In the genomic region with DNA sequence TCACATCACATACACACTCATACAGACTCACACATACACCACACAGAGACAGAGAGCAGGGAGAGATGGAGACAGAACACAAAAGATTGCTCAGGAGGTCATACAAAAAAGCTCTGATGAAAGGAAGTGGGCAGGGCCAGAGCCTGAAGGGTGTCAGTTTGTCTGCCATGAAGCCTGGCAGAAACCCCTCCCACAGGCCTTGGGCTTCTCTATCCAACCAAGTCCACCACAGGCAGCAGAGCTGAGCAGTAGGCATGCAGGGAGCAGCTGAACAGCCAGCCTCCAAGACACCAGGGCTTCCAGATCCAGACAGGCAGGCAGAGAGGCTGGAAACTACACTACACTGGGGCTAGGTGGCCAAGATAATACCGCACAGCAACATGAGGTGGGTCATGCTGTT, we compare ENCODE assay signal across 10 mouse cellular contexts. TPM values are rescaled to one million over a fixed set of nuclear protein-coding genes. Genes with fewer than 3 reads are reported as not detected.
A peak's percentile ranks its signal among the peaks of the same experiment; 100 is the strongest.
DNase-seq lines count a peak whose midpoint lies in the region; ATAC-seq lines count a peak whose summit lies in the region.
"Had no signal": no experiment of that assay in that cellular context is flagged by ENCODE, and none has a peak within 500 bp of the region (broad histone marks: within the 10 kb centered on the region; RNA-seq: fewer than 3 reads in every experiment).

No protein-coding gene starts in this region.

- H3K9me3 ChIP-seq in hindbrain, embryonic 14.5 days (ENCODE audit: control insufficient read depth, low read length): no peaks in the 10 kb centered on the region

- peaks cover 25% of the 10 kb centered on the region for H3K36me3 ChIP-seq in hindbrain, embryonic 14.5 days (replicated peaks; ENCODE audit: control insufficient read depth, insufficient read depth)

- no peak overlapping the region for H3K9ac ChIP-seq in hindbrain, embryonic 14.5 days

- peak; percentile 61 to 77 for DNase-seq in adrenal gland, adult (ENCODE audit: inconsistent age in 2 of 2, low spot score in 1 of 2)
- DNase-seq in adrenal gland, postnatal 4 days (ENCODE audit: low spot score in 2 of 2): no peak
- peak; percentile 39 for DNase-seq in ovary, postnatal 36 days (ENCODE audit: low spot score)
- no peak for DNase-seq in ovary, postnatal 14 days (ENCODE audit: low spot score)
- no peak for DNase-seq in hindbrain, embryonic 14.5 days (ENCODE audit: low spot score)
- peak; percentile 61 for DNase-seq in retina, postnatal 1 day
- DNase-seq in thymus, adult 18-20 months: no peak
- DNase-seq in left cerebral cortex, adult 8-10 months (ENCODE audit: low spot score in 2 of 2): no peak
- DNase-seq: cerebellum, adult 11-12 months had no signal

- 55% methylated on average over 1 of the region's 1 CpGs for WGBS in hindbrain, embryonic 14.5 days

- H3K4me2 ChIP-seq in hindbrain, embryonic 14.5 days (replicated peaks): no peak overlapping the region

- H3K4me3 ChIP-seq in hindbrain, embryonic 14.5 days (replicated peaks; ENCODE audit: low read length): no peak overlapping the region

- ATAC-seq in hindbrain, embryonic 14.5 days (ENCODE audit: low FRiP score): no peak
- ATAC-seq: Patski had no signal

- peaks cover 23% of the 10 kb centered on the region; the same call in 1 of the 2 replicates for H3K4me1 ChIP-seq in hindbrain, embryonic 14.5 days (replicated peaks; ENCODE audit: control insufficient read depth, insufficient read depth, low read length)

- H3K27ac ChIP-seq in hindbrain, embryonic 14.5 days: 0 out of 2 replicates have a peak overlapping the region, but pooled peaks have one; percentile 3

- H3K27me3 ChIP-seq in hindbrain, embryonic 14.5 days (ENCODE audit: control insufficient read depth, insufficient read depth, low read length): no peaks in the 10 kb centered on the region
- H3K27me3 ChIP-seq: Patski had no signal

RNA-seq across cellular contexts. Expression of a gene that starts 54.6 kb away (rescaled TPM):
- 1,000 to 10,000 TPM in 1 of 2 experiments, 100 to 1,000 TPM in 1; 949 to 1,134 TPM for total RNA-seq in adrenal gland, postnatal 4 days (2021)
- 4,053 and 4,080 TPM in 2 replicates for polyA plus RNA-seq in hindbrain, embryonic 14.5 days (2014; fragmentation: Nextera tagmentation; extraction: Ambion mirVana)
- 1,000 to 10,000 TPM; 1,267 to 1,347 (median 1,329) TPM for total RNA-seq in left cerebral cortex, adult 8-10 months (2022)

Comparison
In these comparisons a context has a peak if more than half of its experiments do, and no peak if none do; other contexts are left out.
1. DNase-seq: peak in adrenal gland, adult (2 of 2), ovary, postnatal 36 days (single experiment) and retina, postnatal 1 day (single experiment); none in adrenal gland, postnatal 4 days (0 of 2), ovary, postnatal 14 days (single experiment), hindbrain, embryonic 14.5 days (single experiment), thymus, adult 18-20 months (0 of 2) and left cerebral cortex, adult 8-10 months (0 of 2).